In genomic region chr14:41263853-41264755, GRCm38 (mm10) we compare ENCODE assay signal across 9 mouse cellular contexts. TPM values are rescaled to one million over a fixed set of nuclear protein-coding genes. Genes with fewer than 3 reads are reported as not detected.
A peak's percentile ranks its signal among the peaks of the same experiment; 100 is the strongest.
DNase-seq lines count a peak whose midpoint lies in the region; ATAC-seq and TF ChIP-seq lines count a peak whose summit lies in the region.
"Not testable (repeated sequence)": the region's sequence is repeated elsewhere in the genome, so short reads cannot be mapped to it uniquely, and the experiment has no call there.
"Had no signal": no experiment of that assay in that cellular context is flagged by ENCODE, and none has a peak within 500 bp of the region (broad histone marks: within the 10 kb centered on the region; RNA-seq: fewer than 3 reads in every experiment).

No protein-coding gene starts in this region.

- DNase-seq in cerebellum, postnatal 25 days: peak; percentile 9 to 15
- not testable (repeated sequence) for DNase-seq in forebrain, postnatal 0 days
- peak; percentile 12 for DNase-seq in heart, postnatal 4 days
- peak; percentile 25 for DNase-seq in kidney, postnatal 14 days
- DNase-seq in left cerebral cortex, postnatal 4 days: peak; percentile 12
- peak; percentile 1 for DNase-seq in midbrain, embryonic 14.5 days
- DNase-seq in right cerebral cortex, postnatal 36 days (ENCODE audit: low spot score in 2 of 2): peak; percentile 44 to 52

- H3K4me1 ChIP-seq in forebrain, postnatal 0 days (ENCODE audit: insufficient read depth); midbrain, embryonic 14.5 days (ENCODE audit: control insufficient read depth, insufficient read depth, low read length): not testable (repeated sequence)

- not testable (repeated sequence) for H3K9ac ChIP-seq in forebrain, postnatal 0 days; midbrain, embryonic 14.5 days (replicated peaks; ENCODE audit: low read length)

- H3K36me3 ChIP-seq in forebrain, postnatal 0 days (ENCODE audit: insufficient read depth); midbrain, embryonic 14.5 days (ENCODE audit: control insufficient read depth, insufficient read depth, low read length): not testable (repeated sequence)

- H3K4me3 ChIP-seq in forebrain, postnatal 0 days (ENCODE audit: low read depth, low read length): 0 out of 2 replicates have a peak overlapping the region, but pooled peaks have one; percentile 19
- 0 out of 2 replicates have a peak overlapping the region, but pooled peaks have one; percentile 22 for H3K4me3 ChIP-seq in midbrain, embryonic 14.5 days (replicated peaks; ENCODE audit: low read depth, low read length)

- peak; percentile 90 for ATAC-seq in forebrain, postnatal 0 days
- peak; percentile 82 for ATAC-seq in midbrain, embryonic 14.5 days (ENCODE audit: low FRiP score, low TSS enrichment)

- intact Hi-C loops in left cerebral cortex, postnatal 4 days (cut with DNase I): not testable (repeated sequence)

- H3K27ac ChIP-seq in forebrain, postnatal 0 days (ENCODE audit: low read depth, low read length); midbrain, embryonic 14.5 days (replicated peaks; ENCODE audit: low read depth, low read length): not testable (repeated sequence)

- H3K27me3 ChIP-seq in forebrain, postnatal 0 days (ENCODE audit: insufficient read depth, low read length); midbrain, embryonic 14.5 days (ENCODE audit: control insufficient read depth, insufficient read depth, low read length): not testable (repeated sequence)

- WGBS in forebrain, postnatal 0 days: 8% methylated on average over 24 of the region's 29 CpGs
- 8% methylated on average over 21 of the region's 29 CpGs for WGBS in midbrain, embryonic 14.5 days

- TF ChIP-seq CTCF in forebrain, postnatal 0 days (IDR thresholded peaks at IDR 0.05; ENCODE audit: low read depth): not testable (repeated sequence)

- not testable (repeated sequence) for H3K9me3 ChIP-seq in forebrain, postnatal 0 days (ENCODE audit: low read length); midbrain, embryonic 14.5 days (ENCODE audit: control insufficient read depth, low read length)

- H3K4me2 ChIP-seq in forebrain, postnatal 0 days (ENCODE audit: low read depth): peak overlapping the region; percentile 40
- peak overlapping the region; percentile 48 for H3K4me2 ChIP-seq in midbrain, embryonic 14.5 days (ENCODE audit: low read length)

RNA-seq across cellular contexts. Expression of gene Gm2832, which starts 14.5 kb away (rescaled TPM):
- 0.31 TPM in 1 of 2 replicates, not detected in the other for total RNA-seq in forebrain, postnatal 0 days (2014; rRNA removed)
- polyA plus RNA-seq in forebrain, postnatal 0 days (2015; fragmentation: Nextera tagmentation; extraction: Ambion mirVana): 0.13 and 0.16 TPM in 2 replicates
- not detected for total RNA-seq in heart, postnatal 4 days (2021)
- under 1 TPM; 0.42 to 0.66 TPM for total RNA-seq in left cerebral cortex, postnatal 4 days (2021)
- 0.32 and 0.49 TPM in 2 replicates for polyA plus RNA-seq in midbrain, embryonic 14.5 days (2014; fragmentation: Nextera tagmentation; extraction: Ambion mirVana)
- polyA plus RNA-seq: lung, adult 2 months; thymus, adult 2 months had no signal
